Mouse (Mus musculus) ES-Bruce4 (cell line): Measurements from ENCODE around the gene Psat1.

Experiments used
- CTCF ChIP-seq: IDR thresholded peaks from one replicate; pipeline ENCODE4 v1.8.1; 2011; ENCODE audit warnings: low read depth, low read length
- POLR2A ChIP-seq: IDR thresholded peaks from one replicate; pipeline ENCODE4 v1.8.1; 2011; ENCODE audit warnings: low read length; ENCODE audit not compliant: insufficient read depth

DNA sequence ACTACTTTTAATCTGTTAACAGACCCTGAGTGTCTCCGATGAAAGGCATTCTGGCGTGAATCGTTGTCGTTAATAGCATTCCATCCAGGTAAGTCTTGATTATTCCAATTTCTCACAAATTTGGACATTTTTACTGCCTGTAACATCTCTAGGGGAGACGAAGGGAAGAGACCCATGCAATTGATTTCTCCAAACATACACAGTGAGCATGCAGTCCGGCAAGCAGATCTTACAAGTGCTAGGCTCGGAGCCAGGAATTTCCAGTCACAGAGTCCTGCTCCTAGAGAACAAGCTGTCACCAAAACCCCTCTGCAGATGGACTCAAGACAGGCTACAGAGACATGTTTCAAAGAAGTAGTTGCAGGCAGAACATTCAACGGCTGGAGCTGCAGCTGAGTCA is 66.4 kb downstream of the Psat1 start:
- TF ChIP-seq CTCF (no peak), POLR2A (no peak)
